Mouse (Mus musculus) lung, postnatal 0 days (tissue): Measurements from ENCODE around the gene Zbtb43.
A peak's percentile ranks its signal among the peaks of the same experiment; 100 is the strongest.

Experiments used
- CTCF ChIP-seq: IDR thresholded peaks from 2 replicates; pipeline ENCODE4 v1.5.1; 2016; ENCODE audit warnings: antibody characterized with exemption, mild to moderate bottlenecking
- EP300 ChIP-seq: IDR thresholded peaks from 2 replicates; pipeline ENCODE4 v1.6.1; 2016; ENCODE audit warnings: antibody characterized with exemption, mild to moderate bottlenecking, control low read depth

- TF ChIP-seq CTCF (peak; percentile 20; the same call in 1 of the 2 replicates), EP300 (no peak)
These were observed 9.8 kb upstream of the Zbtb43 start for GRCm38 (mm10) chr2:33477961-33478755.
